Mouse (Mus musculus) embryo, embryonic 11 days (tissue): ENCODE data around the gene Sh2b2.

ENCODE experiments used
- DNase-seq: peaks from one replicate; pipeline ENCODE4 v3.0.0-alpha.2; 2015

The Sh2b2 gene

DNA sequence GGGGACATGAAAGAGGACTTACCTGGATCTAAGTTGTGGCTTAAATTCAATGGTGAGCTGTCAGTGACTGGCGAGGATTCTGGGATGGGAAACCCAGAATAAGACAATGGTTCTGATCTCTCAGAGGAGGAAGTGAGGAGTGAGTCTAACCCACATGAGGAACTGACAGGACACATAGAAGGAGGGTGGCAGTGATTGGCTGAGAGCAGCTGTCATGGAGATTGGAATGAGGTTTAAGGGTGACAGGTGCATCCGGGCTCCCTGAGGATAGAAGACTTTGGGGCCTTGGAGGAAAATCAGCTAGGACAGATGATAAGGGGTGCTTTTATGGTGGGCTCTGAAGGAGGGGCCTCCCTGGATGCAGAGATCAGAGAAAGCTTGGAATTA is at the start of gene Sh2b2:
Sh2b2 (minus strand) TSS at position 105 of the 387 bp plus-strand sequence.
- DNase-seq = no peak

GRCm38 (mm10) chr5:136292971-136293418 is 46.6 kb upstream of the Sh2b2 start:
- no peak for DNase-seq

GRCm38 (mm10) chr5:136292361-136292760 is 46.0 kb upstream of the Sh2b2 start:
- DNase-seq = no peak

DNA sequence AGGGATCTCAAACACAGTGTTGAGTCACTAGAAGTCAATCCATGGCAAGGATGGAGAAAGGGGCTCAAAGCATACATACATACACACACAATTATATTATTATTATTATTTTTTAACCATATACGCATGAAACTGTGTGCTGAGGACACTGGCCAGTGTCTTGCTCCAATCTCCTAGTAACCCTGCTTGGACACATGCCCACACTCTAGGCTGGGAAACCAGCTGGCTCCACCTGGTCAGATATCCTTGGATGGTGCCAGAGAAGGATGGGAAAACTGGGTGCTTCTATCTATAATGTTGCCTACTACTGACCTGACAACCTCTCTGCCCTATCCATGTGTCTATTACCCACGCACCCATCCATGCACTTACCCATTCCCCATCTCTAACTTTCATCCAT is 45.2 kb upstream of the Sh2b2 start:
- no peak for DNase-seq

GRCm38 (mm10) chr5:136289776-136290175 is 43.4 kb upstream of the Sh2b2 start:
- no peak for DNase-seq

DNA sequence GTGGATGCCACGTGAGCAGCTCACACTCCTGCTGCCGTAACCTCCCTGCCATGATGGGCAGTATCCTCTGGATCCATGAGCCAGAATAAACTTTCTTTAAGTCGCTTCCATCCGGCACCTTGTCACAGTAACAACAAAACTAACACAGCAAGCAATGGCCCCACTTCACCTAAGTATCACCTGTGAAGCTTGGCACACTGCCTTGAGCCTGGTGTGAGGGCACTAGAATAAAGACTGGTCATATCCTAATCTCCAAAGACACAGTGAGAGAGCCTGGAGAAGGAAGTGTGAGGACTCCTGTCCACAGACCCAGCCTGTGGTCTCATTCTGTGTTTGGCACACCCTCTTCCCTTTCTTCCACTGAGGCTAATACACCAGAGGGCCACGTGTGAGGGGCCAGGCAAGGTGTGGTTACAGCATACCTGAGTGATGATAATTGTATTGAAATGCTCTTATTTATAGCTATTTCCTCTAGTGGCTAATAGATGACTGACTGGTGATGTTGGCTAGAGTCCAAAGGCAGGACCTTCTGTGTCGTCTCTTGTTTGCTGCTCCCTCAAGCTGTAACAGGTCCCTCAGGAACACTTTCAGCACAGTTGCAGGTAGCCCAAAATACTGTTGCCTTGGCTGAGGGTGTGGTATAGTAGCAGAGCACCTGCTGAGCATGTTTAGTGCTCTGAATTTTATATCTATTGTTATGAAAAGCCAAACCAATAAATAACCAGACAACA is 42.2 kb upstream of the Sh2b2 start:
- no peak for DNase-seq

DNA sequence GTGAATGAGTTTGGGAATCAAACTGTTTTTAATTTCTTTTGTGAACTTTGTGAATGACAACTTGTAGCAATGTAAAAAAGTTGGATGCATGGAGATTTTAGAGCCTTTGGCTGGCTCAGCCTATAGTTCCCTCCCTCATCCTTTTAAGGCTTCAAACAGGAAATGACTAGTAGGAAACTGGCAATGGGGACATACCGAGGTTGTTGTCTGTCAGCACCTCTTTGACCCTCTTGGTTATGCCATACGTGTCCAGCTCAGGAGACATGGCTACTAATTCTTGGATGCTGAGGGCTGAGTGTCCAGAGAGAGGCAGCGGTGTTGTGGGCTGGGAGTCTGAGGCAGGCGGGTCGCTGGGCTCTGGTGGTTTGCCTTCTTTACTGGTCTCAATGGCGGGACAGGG is 40.2 kb upstream of the Sh2b2 start:
- no peak for DNase-seq

GRCm38 (mm10) chr5:136285106-136285505 is 38.8 kb upstream of the Sh2b2 start:
- DNase-seq = no peak

DNA sequence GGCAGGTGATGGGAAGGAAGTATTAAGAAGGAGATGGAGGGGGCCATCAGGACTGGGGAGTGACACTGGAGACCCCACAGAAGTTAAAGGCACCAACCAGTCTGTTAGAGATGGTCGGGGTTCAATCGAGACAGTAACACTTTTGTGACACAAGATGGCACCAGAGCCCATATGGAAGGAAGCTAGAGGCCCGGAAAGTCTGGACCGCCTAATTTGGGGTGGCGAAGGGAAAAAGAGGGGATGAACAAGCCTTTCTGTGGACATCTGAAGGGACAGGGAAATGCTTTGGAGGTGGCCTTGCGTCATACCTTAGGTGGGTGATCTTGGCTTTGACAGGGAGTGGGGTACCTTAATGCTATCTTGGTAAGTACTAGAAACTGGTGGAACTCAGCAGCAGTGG is 35.0 kb upstream of the Sh2b2 start:
- peak; percentile 50 for DNase-seq

DNA sequence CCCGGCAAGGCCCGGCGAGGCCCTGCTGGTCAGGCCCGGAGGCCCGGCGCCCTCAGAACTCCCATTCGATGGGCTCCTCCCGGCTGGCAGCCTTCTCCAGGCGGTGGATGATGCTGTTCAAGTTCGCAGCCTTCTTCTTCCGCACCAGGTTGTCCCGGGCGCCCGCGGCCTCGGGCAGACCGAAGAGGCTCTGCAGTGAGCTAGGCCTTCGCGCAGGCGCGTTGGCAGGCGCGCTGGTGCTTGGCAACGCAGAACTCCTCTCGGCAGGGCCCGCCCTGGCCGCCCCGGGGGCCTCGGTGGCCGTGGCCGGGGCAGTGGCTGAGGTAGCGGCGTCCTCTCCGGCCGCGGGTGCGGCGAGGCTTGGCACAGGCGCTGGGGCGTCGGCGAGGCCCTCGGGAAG is 28.4 kb upstream of the Sh2b2 start:
- DNase-seq = no peak

DNA sequence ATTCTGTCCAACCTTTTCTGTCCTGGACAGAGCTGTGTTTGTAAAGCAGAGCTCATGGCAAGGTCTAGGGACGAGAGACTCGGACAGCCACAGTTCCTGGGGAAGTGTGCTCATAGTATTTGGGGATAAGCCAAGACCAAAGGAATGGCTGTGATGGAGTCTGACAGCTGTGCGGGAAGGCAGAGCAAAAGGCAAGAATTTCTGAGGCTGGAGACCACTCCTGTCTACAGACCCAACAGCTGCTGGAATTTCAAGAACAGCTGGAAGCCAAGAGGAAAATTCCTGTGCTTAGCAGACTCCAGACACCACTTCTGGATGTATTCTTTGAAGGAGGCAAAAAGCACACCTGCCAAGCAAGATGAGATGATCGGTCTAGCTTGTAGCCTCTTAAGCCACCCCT is 23.6 kb upstream of the Sh2b2 start:
- peak; percentile 25 for DNase-seq

- no peak for DNase-seq
Observed at GRCm38 (mm10) chr5:136266077-136266476, 19.7 kb upstream of the Sh2b2 start.

DNA sequence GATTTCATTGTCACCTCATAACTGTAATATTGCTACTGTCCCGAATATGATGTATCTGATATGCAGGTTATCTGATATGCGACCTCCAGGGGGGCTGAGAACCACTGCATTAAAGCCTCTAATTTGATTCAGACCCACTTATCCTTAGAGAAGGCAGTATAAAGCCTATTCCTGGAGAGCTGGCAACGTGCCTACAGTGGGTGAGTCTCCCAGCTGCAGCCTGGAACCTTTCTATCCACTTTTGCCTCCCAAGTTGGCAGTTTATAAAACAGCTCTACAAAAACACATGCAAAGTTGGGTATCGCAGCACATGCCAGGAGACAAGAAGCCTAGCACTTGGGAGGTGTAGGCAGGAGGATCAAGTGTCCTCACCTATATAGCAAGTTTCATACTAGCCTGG is 17.0 kb upstream of the Sh2b2 start:
- DNase-seq = no peak

GRCm38 (mm10) chr5:136258919-136259318 is 12.6 kb upstream of the Sh2b2 start:
- peak; percentile 77 for DNase-seq

GRCm38 (mm10) chr5:136252899-136253298 is 6.5 kb upstream of the Sh2b2 start:
- peak; percentile 87 for DNase-seq

GRCm38 (mm10) chr5:136251004-136251403 is 4.6 kb upstream of the Sh2b2 start:
- DNase-seq = no peak

DNA sequence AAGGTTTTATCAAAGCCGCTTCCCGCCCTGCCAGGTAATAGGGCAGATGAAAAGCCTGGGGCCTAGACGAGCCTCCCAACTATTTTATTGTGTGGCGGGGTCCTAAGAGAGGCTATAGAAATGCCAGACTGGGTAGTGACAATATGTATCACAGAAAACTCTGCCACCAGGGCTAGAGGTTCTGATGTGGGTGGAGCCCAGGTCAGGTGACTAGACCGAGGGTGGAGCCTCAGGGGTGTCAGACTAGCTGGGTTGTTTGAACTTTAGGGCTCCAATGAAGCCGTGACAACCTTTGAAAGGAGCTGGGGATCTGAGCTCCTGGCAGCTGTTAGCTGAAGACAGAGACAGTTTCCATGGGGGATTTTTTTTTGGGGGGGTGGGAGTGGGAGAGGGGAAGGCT is 2.1 kb upstream of the Sh2b2 start:
- no peak for DNase-seq

- peak; percentile 37 for DNase-seq
Observed at GRCm38 (mm10) chr5:136245541-136246451, 560 bp downstream of the Sh2b2 start.

GRCm38 (mm10) chr5:136244762-136245540 is 1.4 kb downstream of the Sh2b2 start:
- peak; percentile 93 for DNase-seq

- peak; percentile 72 for DNase-seq
Observed at GRCm38 (mm10) chr5:136243851-136244761, 2.2 kb downstream of the Sh2b2 start.

DNA sequence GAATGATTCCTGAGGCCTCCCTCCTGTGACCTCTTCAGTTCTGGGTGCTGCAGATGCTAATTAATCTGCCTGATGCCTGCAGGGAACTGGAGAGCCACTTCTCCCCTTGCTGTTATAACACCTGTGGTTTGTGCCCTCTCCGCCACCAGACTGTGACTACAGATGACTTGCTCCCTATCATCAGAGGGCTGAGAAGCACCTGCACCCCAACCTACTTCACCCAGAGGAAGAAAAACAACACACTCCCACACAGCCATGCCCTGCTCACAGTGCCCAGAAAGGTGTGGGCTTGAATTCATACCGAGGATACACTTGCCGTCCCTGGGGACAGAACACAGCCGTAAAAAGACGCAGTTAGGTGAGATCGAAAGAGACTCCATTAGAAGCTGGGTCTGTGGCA is 5.2 kb downstream of the Sh2b2 start:
- no peak for DNase-seq

- peak; percentile 37 for DNase-seq
Observed at GRCm38 (mm10) chr5:136240381-136240780, 6.0 kb downstream of the Sh2b2 start.
